Mouse (Mus musculus): ENCODE results near the gene Dusp5.
A peak's percentile ranks its signal among the peaks of the same experiment; 100 is the strongest.

Gene Dusp5

DNA sequence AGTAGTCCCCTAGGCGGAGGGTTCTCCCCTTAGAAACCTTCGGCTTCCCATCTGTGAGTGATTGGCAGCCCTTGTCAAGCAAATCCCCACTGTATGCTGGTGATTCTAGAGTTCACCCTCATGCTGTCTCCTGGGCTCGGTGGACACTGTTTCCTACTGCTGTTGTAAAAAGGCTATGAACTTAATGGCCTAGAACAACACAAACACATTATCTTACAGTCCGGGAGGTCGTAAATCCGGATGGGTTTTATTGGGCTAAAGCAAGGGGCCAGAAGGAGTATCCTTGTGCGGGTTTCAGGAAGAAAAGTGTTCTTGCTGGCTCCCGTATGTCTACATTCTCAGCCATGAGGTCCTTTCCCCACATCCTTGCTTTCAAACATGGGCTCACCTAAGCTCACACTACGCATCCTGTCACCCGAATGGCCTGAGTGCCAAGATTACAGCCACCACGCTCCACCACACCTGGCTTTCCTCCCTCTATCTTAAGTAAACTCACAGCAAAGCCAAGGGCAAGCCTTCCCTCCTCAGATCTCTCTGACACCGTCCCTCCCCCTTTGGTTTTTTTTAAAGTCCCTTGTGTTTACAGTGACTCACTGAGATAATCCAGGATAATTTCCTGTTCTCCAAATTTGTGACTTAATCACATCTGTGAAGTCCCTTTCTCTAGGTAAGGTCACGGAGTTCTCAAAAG lies 17.5 kb upstream of the Dusp5 start:
- no peak for ATAC-seq (ENCODE audit: insufficient number of reproducible peaks, low FRiP score, low TSS enrichment)

DNA sequence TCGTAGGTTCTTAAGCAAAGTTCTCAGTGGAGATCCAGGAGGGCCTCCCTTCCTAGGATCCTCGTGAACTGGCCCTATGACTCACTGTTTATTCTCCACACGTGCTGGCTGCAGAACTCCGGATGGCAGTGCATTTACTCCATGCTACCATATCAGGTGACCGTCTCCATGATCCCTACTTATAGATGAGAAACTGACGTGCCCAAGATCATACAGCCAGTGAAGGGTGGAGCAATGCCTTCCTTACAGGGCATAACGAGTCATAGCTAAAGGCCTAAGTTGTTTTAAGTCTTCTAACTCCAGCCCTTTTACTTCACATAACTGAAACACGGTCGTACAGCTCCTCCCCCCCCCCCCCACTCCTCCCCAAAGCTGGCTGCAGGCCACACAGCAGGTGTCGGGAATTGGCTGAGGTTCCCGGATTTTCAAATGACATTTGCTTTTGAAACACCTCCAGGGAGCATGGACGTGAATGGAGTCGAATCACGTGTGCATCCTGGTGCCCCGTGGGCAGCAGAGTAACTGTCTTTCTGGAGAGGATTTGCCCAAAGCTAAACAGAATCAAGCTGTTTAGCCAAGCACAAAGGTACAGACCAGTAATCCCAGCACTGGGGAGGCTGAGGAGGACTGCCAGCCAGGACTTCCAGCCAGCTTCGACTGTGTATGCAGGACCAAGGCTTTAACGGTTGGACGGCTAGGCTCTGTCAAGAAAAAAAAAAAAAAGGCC lies 11.4 kb upstream of the Dusp5 start:
- peak; percentile 77; the same call in 1 of the 2 replicates for ATAC-seq (ENCODE audit: insufficient number of reproducible peaks, low FRiP score, low TSS enrichment)

GRCm38 (mm10) chr19:53519549-53519948 lies 9.4 kb upstream of the Dusp5 start:
- ATAC-seq (ENCODE audit: insufficient number of reproducible peaks, low FRiP score, low TSS enrichment), result no peak

DNA sequence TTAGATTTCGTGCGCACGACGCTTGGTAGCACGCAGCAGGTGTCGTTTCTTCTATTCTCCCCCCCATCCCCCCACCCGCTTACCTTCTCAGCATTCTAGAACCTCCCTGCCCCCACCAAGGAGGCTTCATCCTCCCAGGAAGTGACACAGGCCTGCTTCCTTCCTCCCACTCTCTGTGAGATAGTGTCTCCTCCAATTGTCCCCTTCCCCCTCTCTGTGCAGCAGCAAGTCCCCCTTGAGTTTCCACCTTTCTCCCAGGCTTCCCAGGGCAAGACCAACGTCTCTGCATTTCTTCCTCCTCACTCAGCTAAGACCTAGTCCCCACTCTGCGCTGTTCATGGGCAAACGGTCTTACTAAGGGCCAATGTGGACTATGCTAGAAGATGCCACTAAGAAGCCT lies 8.9 kb upstream of the Dusp5 start:
- ATAC-seq (ENCODE audit: insufficient number of reproducible peaks, low FRiP score, low TSS enrichment), result no peak

DNA sequence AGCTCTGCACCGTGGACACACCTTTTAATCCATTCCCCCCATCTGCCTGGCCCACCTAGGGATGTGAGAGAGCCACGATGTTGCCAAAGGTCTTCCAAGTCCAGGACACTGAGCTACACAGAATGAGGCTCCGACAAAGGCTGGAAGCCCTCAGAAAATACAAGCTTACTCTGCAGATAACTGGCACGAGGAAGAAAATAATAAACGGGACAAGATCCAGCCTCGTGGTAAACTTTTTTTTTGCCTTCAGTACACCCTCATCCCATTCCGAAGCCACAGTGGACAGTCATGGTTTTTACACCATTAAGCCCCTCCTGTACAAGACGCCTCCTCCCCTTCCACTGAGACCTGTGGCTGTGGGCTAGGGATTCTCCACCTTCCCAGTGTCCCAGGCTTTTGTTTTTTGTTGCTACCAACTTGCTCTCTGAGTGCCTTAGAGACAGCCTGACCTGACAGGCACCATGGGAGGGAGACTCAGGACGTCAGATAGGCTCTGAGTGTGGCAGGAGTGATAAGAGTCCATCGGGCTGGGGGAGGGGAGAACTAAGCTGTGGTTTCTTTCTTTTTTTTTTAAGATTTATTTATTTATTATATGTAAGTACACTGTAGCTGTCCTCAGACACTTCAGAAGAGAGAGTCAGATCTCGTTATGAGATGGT lies 7.6 kb upstream of the Dusp5 start:
- ATAC-seq (ENCODE audit: insufficient number of reproducible peaks, low FRiP score, low TSS enrichment), result no peak

- no peak for ATAC-seq (ENCODE audit: insufficient number of reproducible peaks, low FRiP score, low TSS enrichment)
These were observed 1.4 kb upstream of the Dusp5 start for GRCm38 (mm10) chr19:53527480-53527879.

- no peak for ATAC-seq (ENCODE audit: insufficient number of reproducible peaks, low FRiP score, low TSS enrichment)
These were observed 733 bp upstream of the Dusp5 start for GRCm38 (mm10) chr19:53528131-53528621.

DNA sequence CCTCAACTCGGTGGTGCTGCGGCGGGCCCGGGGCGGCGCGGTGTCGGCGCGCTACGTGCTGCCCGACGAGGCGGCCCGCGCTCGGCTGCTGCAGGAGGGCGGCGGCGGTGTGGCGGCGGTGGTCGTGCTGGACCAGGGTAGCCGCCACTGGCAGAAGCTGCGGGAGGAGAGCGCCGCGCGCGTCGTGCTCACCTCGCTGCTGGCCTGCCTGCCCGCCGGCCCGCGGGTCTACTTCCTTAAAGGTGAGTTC lies 471 bp downstream of the Dusp5 start:
- ATAC-seq (ENCODE audit: insufficient number of reproducible peaks, low FRiP score, low TSS enrichment), result no peak

- ATAC-seq (ENCODE audit: insufficient number of reproducible peaks, low FRiP score, low TSS enrichment), result no peak
These were observed 1.0 kb downstream of the Dusp5 start for GRCm38 (mm10) chr19:53529705-53530562.

DNA sequence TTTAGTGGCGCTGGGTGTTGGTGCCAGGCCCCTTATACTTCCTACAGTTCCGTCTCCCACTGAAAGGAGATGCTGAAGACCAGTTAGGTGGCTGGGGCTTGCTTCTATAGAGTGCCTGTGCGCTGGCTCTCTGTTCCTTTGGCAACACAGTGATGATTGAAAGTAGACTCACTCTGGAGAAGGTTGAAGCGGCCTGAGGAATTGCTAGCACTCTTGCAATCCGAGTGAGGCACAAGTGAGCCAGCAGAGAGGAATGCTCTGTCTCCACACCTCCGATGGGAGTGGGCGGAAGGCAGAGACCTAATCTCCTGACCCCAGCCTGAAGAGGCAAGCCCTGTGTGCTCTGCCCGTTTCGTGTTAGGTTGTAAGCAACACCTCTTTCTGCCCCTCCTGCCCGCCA lies 2.5 kb downstream of the Dusp5 start:
- ATAC-seq (ENCODE audit: insufficient number of reproducible peaks, low FRiP score, low TSS enrichment), result no peak

GRCm38 (mm10) chr19:53532021-53532420 lies 3.1 kb downstream of the Dusp5 start:
- ATAC-seq (ENCODE audit: insufficient number of reproducible peaks, low FRiP score, low TSS enrichment), result no peak

- ATAC-seq (ENCODE audit: insufficient number of reproducible peaks, low FRiP score, low TSS enrichment), result no peak
These were observed 3.8 kb downstream of the Dusp5 start for GRCm38 (mm10) chr19:53532676-53533075.

- ATAC-seq (ENCODE audit: insufficient number of reproducible peaks, low FRiP score, low TSS enrichment), result no peak
These were observed 4.3 kb downstream of the Dusp5 start for GRCm38 (mm10) chr19:53533236-53533635.

GRCm38 (mm10) chr19:53533810-53534601 lies 5.1 kb downstream of the Dusp5 start:
- no peak for ATAC-seq (ENCODE audit: insufficient number of reproducible peaks, low FRiP score, low TSS enrichment)

GRCm38 (mm10) chr19:53534757-53535410 lies 6.0 kb downstream of the Dusp5 start:
- ATAC-seq (ENCODE audit: insufficient number of reproducible peaks, low FRiP score, low TSS enrichment), result no peak

- ATAC-seq (ENCODE audit: insufficient number of reproducible peaks, low FRiP score, low TSS enrichment), result no peak
These were observed 6.5 kb downstream of the Dusp5 start for GRCm38 (mm10) chr19:53535421-53535820.

DNA sequence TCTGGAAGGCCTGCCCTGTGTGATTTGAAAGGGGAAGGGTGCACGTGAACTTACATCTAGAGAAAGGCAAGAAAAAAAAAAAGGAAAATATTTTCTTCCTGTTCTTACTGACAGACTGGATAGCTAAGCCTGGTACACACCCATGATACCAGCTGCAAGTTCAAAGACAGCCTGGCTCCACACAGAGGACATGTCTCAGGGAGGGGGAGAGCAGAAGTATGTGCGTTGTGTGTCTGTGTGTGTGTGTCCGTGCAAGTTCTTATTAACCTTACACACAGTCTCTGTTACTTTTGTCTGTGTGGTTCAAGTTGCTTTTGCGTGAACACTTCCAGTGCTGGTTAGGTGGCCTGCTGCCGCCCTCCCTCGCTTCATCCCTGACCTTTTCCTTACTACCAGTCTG lies 7.3 kb downstream of the Dusp5 start:
- ATAC-seq (ENCODE audit: insufficient number of reproducible peaks, low FRiP score, low TSS enrichment), result no peak

GRCm38 (mm10) chr19:53536731-53537666 lies 8.1 kb downstream of the Dusp5 start:
- ATAC-seq (ENCODE audit: insufficient number of reproducible peaks, low FRiP score, low TSS enrichment), result no peak; the same call in 1 of the 2 replicates

Measured in cerebellum, adult (tissue).